Mouse (Mus musculus) bone marrow, adult 2 months (tissue): ENCODE measurements around the gene Rtp4.

ENCODE experiments used
- CTCF ChIP-seq: fragments of 200-500 bp; IDR thresholded peaks from 2 replicates; pipeline ENCODE4 v1.5.1; 2011; ENCODE audit warnings: low read length, control low read depth; ENCODE audit not compliant: control insufficient read depth, insufficient read depth
- POLR2A ChIP-seq: fragments of 200-500 bp; IDR thresholded peaks from 2 replicates; pipeline ENCODE4 v1.6.1; 2011; ENCODE audit warnings: low read depth, mild to moderate bottlenecking, control low read depth, low read length, borderline replicate concordance; ENCODE audit not compliant: control insufficient read depth

DNA sequence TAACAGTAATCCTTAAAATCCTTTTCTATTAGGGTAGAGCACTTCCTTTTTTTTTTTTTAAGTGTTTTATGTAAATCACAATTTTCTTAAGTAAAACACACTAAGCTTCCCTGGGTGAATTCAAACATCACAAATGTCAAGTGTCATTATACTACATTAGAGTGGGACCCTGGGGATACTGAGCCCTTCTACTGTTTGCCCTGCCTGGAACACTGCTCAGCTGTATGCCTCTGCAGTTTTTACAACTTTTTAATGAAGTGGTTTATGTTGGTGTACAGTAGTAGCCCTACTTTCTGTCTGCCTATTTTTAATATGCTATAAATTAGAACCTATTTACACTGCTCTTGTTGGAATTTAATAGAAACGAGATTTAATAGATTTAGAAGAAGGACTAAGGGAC lies 22.2 kb upstream of the Rtp4 start:
- TF ChIP-seq POLR2A, result no peak
- TF ChIP-seq CTCF, result no peak
